Mouse (Mus musculus) activated CD4-positive, CD25-positive, alpha-beta regulatory T cell (primary cell): ENCODE results near the gene Usb1. TPM values are rescaled to one million over a fixed set of nuclear protein-coding genes. Genes with fewer than 3 reads are reported as not detected.

Experiments
- polyA plus RNA-seq, 2 experiments: library from polyadenylated mRNA; unstranded; fragments of 100-300 nt; shearing (Covaris generic); gene quantifications; one replicate each; pipeline ENCODE4 v1.2.1; 2017

The Usb1 gene
- polyA plus RNA-seq = 10 to 100 TPM; 57.8 to 63.3 TPM

GRCm38 (mm10) chr8:95331720-95332436, at the start of gene Usb1, which contains the start of gene Zfp319:
Gene Usb1 (plus strand): TSS chr8:95332284.
Gene Zfp319 (minus strand): TSS chr8:95331950.

DNA sequence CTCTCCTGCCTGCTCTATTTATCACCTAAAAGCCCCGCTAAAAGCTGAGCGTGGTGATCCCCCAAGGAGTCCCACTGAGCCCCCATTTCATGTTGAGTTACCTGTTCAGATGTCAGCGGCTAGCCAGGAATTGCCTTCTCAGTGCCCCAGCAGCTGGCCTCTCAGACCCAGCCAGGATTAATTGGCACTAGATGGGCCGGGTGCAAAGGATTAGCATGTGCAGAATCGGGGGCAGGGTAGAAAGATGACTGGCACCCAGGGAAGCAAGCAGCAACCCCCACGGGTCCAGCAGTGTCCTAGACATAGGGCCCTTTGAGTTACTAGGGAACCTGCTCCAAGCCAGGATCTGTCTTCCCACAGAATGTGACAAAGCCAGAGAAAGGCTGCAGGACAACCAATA, 25.7 kb upstream of the Usb1 start, which contains the start of gene Cngb1:
Gene Cngb1, minus strand, starts transcription at position 155 of the 400 bp plus-strand sequence.

DNA sequence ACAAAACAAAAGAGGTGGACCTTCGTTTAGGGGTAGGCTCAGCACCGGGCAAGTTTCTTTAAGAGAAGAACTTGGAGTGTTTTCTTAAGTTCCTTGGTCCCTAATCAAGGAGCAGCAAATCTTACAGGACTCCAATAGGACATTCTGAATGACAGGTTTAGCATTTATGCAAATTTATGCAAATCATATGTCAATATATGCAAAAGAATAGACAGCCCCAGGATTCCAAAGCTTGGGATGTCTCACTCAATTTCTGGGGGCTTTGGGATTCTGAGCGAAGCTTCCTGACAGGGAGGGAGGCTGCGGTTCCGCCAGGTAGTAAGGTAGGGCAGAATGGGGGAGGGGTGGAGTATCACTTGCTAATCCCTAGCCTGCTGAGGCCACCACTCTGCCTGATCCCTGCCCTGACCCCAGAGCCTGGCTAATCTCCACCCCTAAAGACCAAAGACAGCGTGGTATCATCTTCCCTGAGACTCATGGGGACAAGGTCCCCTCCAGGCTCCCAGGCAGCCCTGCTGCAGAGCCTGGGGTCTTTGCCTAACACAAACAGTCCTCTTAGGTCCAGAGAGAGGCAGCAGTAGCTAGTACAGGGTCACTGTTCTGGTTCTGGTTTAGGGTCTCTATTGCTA, 21.6 kb upstream of the Usb1 start, which contains the start of gene Tepp:
Gene Tepp, plus strand, starts transcription at position 225 of the 629 bp plus-strand sequence.

GRCm38 (mm10) chr8:95352151-95352870, 20.2 kb downstream of the Usb1 start, which contains the start of gene Mmp15:
Gene Mmp15 (plus strand): TSS chr8:95352268.

Other genes with a start within 250 kb of the Usb1 start
- 1 to 10 TPM in 1 of 2 experiments, under 1 TPM in 1; 0.51 to 3.5 TPM for gene Kifc3, start 129.5 kb upstream of the Usb1 start, polyA plus RNA-seq
- under 1 TPM in 1 of 2 experiments, not detected in 1; 0.17 TPM for gene Cngb1, start 25.7 kb upstream of the Usb1 start, polyA plus RNA-seq
- gene Tepp, start 21.7 kb upstream of the Usb1 start, polyA plus RNA-seq = not detected
- gene Zfp319, start 334 bp upstream of the Usb1 start, polyA plus RNA-seq = 1 to 10 TPM; 6.3 to 8.4 TPM
- gene Mmp15, start 20.0 kb downstream of the Usb1 start, polyA plus RNA-seq = under 1 TPM; 0.52 to 0.61 TPM
- 10 to 100 TPM; 42.5 to 52.7 TPM for gene Cfap20, start 102.6 kb downstream of the Usb1 start, polyA plus RNA-seq
- gene Csnk2a2, start 157.8 kb downstream of the Usb1 start, polyA plus RNA-seq = 10 to 100 TPM; 30.7 to 46.6 TPM
- gene Ccdc113, start 201.8 kb downstream of the Usb1 start, polyA plus RNA-seq = not detected
- not detected for gene Prss54, start 244.1 kb downstream of the Usb1 start, polyA plus RNA-seq